In genomic region chr15:103322396-103322795, GRCm38 (mm10) we compare ENCODE assay signal across 10 mouse cellular contexts. TPM values are rescaled to one million over a fixed set of nuclear protein-coding genes. Genes with fewer than 3 reads are reported as not detected.
DNase-seq lines count a peak whose midpoint lies in the region; ATAC-seq and TF ChIP-seq lines count a peak whose summit lies in the region.
"Had no signal": no experiment of that assay in that cellular context is flagged by ENCODE, and none has a peak within 500 bp of the region (broad histone marks: within the 10 kb centered on the region; RNA-seq: fewer than 3 reads in every experiment).

No protein-coding gene starts in this region.

- peak overlapping the region; percentile 65 for H3K4me3 ChIP-seq in lung, embryonic 14.5 days (ENCODE audit: low read depth, low read length)
- peak overlapping the region; percentile 79 for H3K4me3 ChIP-seq in forebrain, embryonic 12.5 days (replicated peaks)
- H3K4me3 ChIP-seq in limb, embryonic 11.5 days (ENCODE audit: low read depth, low read length), result peak overlapping the region; percentile 75
- H3K4me3 ChIP-seq in neural tube, embryonic 15.5 days (replicated peaks), result peak overlapping the region; percentile 70

- H3K4me1 ChIP-seq in lung, embryonic 14.5 days (ENCODE audit: insufficient read depth), result peaks cover 8% of the 10 kb centered on the region; the same call in 1 of the 2 replicates
- peaks cover 33% of the 10 kb centered on the region for H3K4me1 ChIP-seq in forebrain, embryonic 12.5 days
- H3K4me1 ChIP-seq in limb, embryonic 11.5 days (ENCODE audit: control insufficient read depth, insufficient read depth, low read length), result peaks cover 10% of the 10 kb centered on the region
- H3K4me1 ChIP-seq in neural tube, embryonic 15.5 days, result peaks cover 40% of the 10 kb centered on the region

- WGBS in lung, embryonic 14.5 days, result 46% methylated on average over 4 of the region's 4 CpGs
- WGBS in forebrain, embryonic 12.5 days, result 42% methylated on average over 4 of the region's 4 CpGs
- 47% methylated on average over 4 of the region's 4 CpGs for WGBS in limb, embryonic 11.5 days
- whole genome bisulfite sequencing in neural tube, embryonic 15.5 days, result 35% methylated on average over 4 of the region's 4 CpGs

- no peak for ATAC-seq in lung, embryonic 14.5 days (ENCODE audit: insufficient read depth)
- no peak for ATAC-seq in forebrain, embryonic 12.5 days (ENCODE audit: low FRiP score)
- no peak for ATAC-seq in limb, embryonic 11.5 days (ENCODE audit: insufficient number of reproducible peaks, low FRiP score, low TSS enrichment, low read depth)
- peak; percentile 3; the same call in 1 of the 2 replicates for ATAC-seq in neural tube, embryonic 15.5 days (ENCODE audit: low FRiP score)
- ATAC-seq: activated CD4-positive, CD25-positive, alpha-beta regulatory T cell, adult 4 months had no signal

- no peak for TF ChIP-seq CTCF in lung, embryonic 14.5 days (IDR thresholded peaks at IDR 0.05; ENCODE audit: low read depth)

- intact Hi-C loops in gastrocnemius, postnatal 36 days (cut with DNase I), result no loop called here

- peaks cover 13% of the 10 kb centered on the region for H3K36me3 ChIP-seq in lung, embryonic 14.5 days (ENCODE audit: insufficient read depth)
- H3K36me3 ChIP-seq in forebrain, embryonic 12.5 days (replicated peaks), result peaks cover 22% of the 10 kb centered on the region
- no peaks in the 10 kb centered on the region for H3K36me3 ChIP-seq in limb, embryonic 11.5 days (ENCODE audit: control insufficient read depth, insufficient read depth, low read length)
- H3K36me3 ChIP-seq in neural tube, embryonic 15.5 days, result peaks cover 16% of the 10 kb centered on the region

- H3K4me2 ChIP-seq in lung, embryonic 14.5 days, result peak overlapping the region; percentile 83
- H3K4me2 ChIP-seq in forebrain, embryonic 12.5 days, result peak overlapping the region; percentile 80
- H3K4me2 ChIP-seq in limb, embryonic 11.5 days (ENCODE audit: low read depth, severe bottlenecking), result peak overlapping the region; percentile 85
- H3K4me2 ChIP-seq in neural tube, embryonic 15.5 days, result peak overlapping the region; percentile 85

- H3K27me3 ChIP-seq in lung, embryonic 14.5 days (ENCODE audit: insufficient read depth, low read length), result no peaks in the 10 kb centered on the region
- H3K27me3 ChIP-seq in forebrain, embryonic 12.5 days, result no peaks in the 10 kb centered on the region
- H3K27me3 ChIP-seq in limb, embryonic 11.5 days (ENCODE audit: control insufficient read depth, insufficient read depth, low read length), result no peaks in the 10 kb centered on the region
- H3K27me3 ChIP-seq in neural tube, embryonic 15.5 days (replicated peaks), result no peaks in the 10 kb centered on the region

- no peaks in the 10 kb centered on the region for H3K9me3 ChIP-seq in lung, embryonic 14.5 days (ENCODE audit: low read depth, low read length)
- no peaks in the 10 kb centered on the region for H3K9me3 ChIP-seq in forebrain, embryonic 12.5 days
- no peaks in the 10 kb centered on the region for H3K9me3 ChIP-seq in limb, embryonic 11.5 days (ENCODE audit: control insufficient read depth, low read length)
- H3K9me3 ChIP-seq in neural tube, embryonic 15.5 days (replicated peaks), result no peaks in the 10 kb centered on the region

- H3K27ac ChIP-seq in lung, embryonic 14.5 days (ENCODE audit: low read depth), result no peak overlapping the region
- 0 out of 2 replicates have a peak overlapping the region, but pooled peaks have one; percentile 73 for H3K27ac ChIP-seq in forebrain, embryonic 12.5 days
- H3K27ac ChIP-seq in limb, embryonic 11.5 days (replicated peaks; ENCODE audit: low read depth, low read length), result no peak overlapping the region
- peak overlapping the region; percentile 69; the same call in 1 of the 2 replicates for H3K27ac ChIP-seq in neural tube, embryonic 15.5 days (replicated peaks)

- peak overlapping the region; percentile 69 for H3K9ac ChIP-seq in lung, embryonic 14.5 days
- H3K9ac ChIP-seq in forebrain, embryonic 12.5 days, result peak overlapping the region; percentile 83
- H3K9ac ChIP-seq in limb, embryonic 11.5 days (ENCODE audit: low read length), result peak overlapping the region; percentile 72
- peak overlapping the region; percentile 76 for H3K9ac ChIP-seq in neural tube, embryonic 15.5 days (replicated peaks)

- DNase-seq in lung, embryonic 14.5 days, result no peak
- no peak for DNase-seq in lung, adult 18-20 months
- no peak for DNase-seq in limb, embryonic 11.5 days (ENCODE audit: low spot score)
- DNase-seq in retina, embryonic 14.5 days (ENCODE audit: low spot score), result no peak
- DNase-seq in left cerebral cortex, adult 9 months (ENCODE audit: low spot score in 2 of 2), result no peak
- no peak for DNase-seq in gastrocnemius, postnatal 36 days

RNA-seq across cellular contexts. Expression of gene Gpr84, which starts 12.0 kb away (rescaled TPM):
- 0.61 TPM in 1 of 2 replicates, not detected in the other for polyA plus RNA-seq in lung, embryonic 14.5 days (2014; fragmentation: Nextera tagmentation; extraction: Ambion mirVana)
- 0.10 and 0.37 TPM in 2 replicates for polyA plus RNA-seq in forebrain, embryonic 12.5 days (2016; fragmentation: Nextera tagmentation; extraction: Ambion mirVana)
- 0.31 TPM in 1 of 2 replicates, not detected in the other for polyA plus RNA-seq in limb, embryonic 11.5 days (2014; fragmentation: Nextera tagmentation; extraction: Ambion mirVana)
- polyA plus RNA-seq in neural tube, embryonic 15.5 days (2015; fragmentation: Nextera tagmentation; extraction: Ambion mirVana), result 0.33 and 0.60 TPM in 2 replicates
- total RNA-seq in gastrocnemius, postnatal 36 days (2021), result not detected
- polyA plus RNA-seq: activated CD4-positive, CD25-positive, alpha-beta regulatory T cell, adult 4 months; thymus, postnatal 0 days had no signal

RNA-seq across cellular contexts. Expression of gene Zfp385a, which starts 17.5 kb away (rescaled TPM):
- polyA plus RNA-seq in lung, embryonic 14.5 days (2014; fragmentation: Nextera tagmentation; extraction: Ambion mirVana), result 11.8 and 12.0 TPM in 2 replicates
- polyA plus RNA-seq in forebrain, embryonic 12.5 days (2016; fragmentation: Nextera tagmentation; extraction: Ambion mirVana), result 16.1 and 16.8 TPM in 2 replicates
- 19.2 and 22.9 TPM in 2 replicates for polyA plus RNA-seq in limb, embryonic 11.5 days (2014; fragmentation: Nextera tagmentation; extraction: Ambion mirVana)
- 18.6 and 19.9 TPM in 2 replicates for polyA plus RNA-seq in neural tube, embryonic 15.5 days (2015; fragmentation: Nextera tagmentation; extraction: Ambion mirVana)
- total RNA-seq in gastrocnemius, postnatal 36 days (2021), result 10 to 100 TPM in 1 of 2 experiments, 1 to 10 TPM in 1; 8.7 to 12.7 TPM
- polyA plus RNA-seq: activated CD4-positive, CD25-positive, alpha-beta regulatory T cell, adult 4 months had no signal

RNA-seq across cellular contexts. Expression of gene Itga5, which starts 44.2 kb away (rescaled TPM):
- 46.7 and 47.7 TPM in 2 replicates for polyA plus RNA-seq in lung, embryonic 14.5 days (2014; fragmentation: Nextera tagmentation; extraction: Ambion mirVana)
- polyA plus RNA-seq in forebrain, embryonic 12.5 days (2016; fragmentation: Nextera tagmentation; extraction: Ambion mirVana), result 16.8 and 17.3 TPM in 2 replicates
- polyA plus RNA-seq in limb, embryonic 11.5 days (2014; fragmentation: Nextera tagmentation; extraction: Ambion mirVana), result 28.6 and 31.7 TPM in 2 replicates
- 7.2 and 12.7 TPM in 2 replicates for polyA plus RNA-seq in neural tube, embryonic 15.5 days (2015; fragmentation: Nextera tagmentation; extraction: Ambion mirVana)
- 1 to 10 TPM; 8.7 to 9.1 TPM for total RNA-seq in gastrocnemius, postnatal 36 days (2021)

RNA-seq across cellular contexts. Expression of gene Copz1, which starts 49.9 kb away (rescaled TPM):
- polyA plus RNA-seq in lung, embryonic 14.5 days (2014; fragmentation: Nextera tagmentation; extraction: Ambion mirVana), result 304 and 306 TPM in 2 replicates
- 226 and 228 TPM in 2 replicates for polyA plus RNA-seq in forebrain, embryonic 12.5 days (2016; fragmentation: Nextera tagmentation; extraction: Ambion mirVana)
- 320 and 334 TPM in 2 replicates for polyA plus RNA-seq in limb, embryonic 11.5 days (2014; fragmentation: Nextera tagmentation; extraction: Ambion mirVana)
- polyA plus RNA-seq in neural tube, embryonic 15.5 days (2015; fragmentation: Nextera tagmentation; extraction: Ambion mirVana), result 190 and 207 TPM in 2 replicates
- 10 to 100 TPM; 33.4 to 34.6 TPM for total RNA-seq in gastrocnemius, postnatal 36 days (2021)

Comparison
In these comparisons a context has a peak if more than half of its experiments do, and no peak if none do; other contexts are left out.
1. H3K27ac ChIP-seq: peak in forebrain, embryonic 12.5 days (single experiment) and neural tube, embryonic 15.5 days (single experiment); none in lung, embryonic 14.5 days (single experiment) and limb, embryonic 11.5 days (single experiment).
2. Peak in every context shown above with its lines, with median percentiles within 50 percentile points of each other: H3K4me2 ChIP-seq, H3K4me3 ChIP-seq and H3K9ac ChIP-seq.